Mouse (Mus musculus) lung, postnatal 0 days (tissue): ENCODE results near the gene Gm43518. TPM values are rescaled to one million over a fixed set of nuclear protein-coding genes. Genes with fewer than 3 reads are reported as not detected.

Source experiments
- ATAC-seq: fragments of 200-750 bp; cut with Nextera tagmentation; 2 replicates; pipeline ENCODE4 v1.8.0; 2017; ENCODE audit warnings: moderate library complexity
- DNase-seq: peaks from one replicate; pipeline ENCODE4 v3.0.0-alpha.2; 2016; ENCODE audit warnings: low spot score
- H3K27ac ChIP-seq: fragments of 300-500 bp; sonication (generic); 2 replicates; pipeline ENCODE4 v1.5.1; 2014; ENCODE audit warnings: antibody characterized with exemption, mild to moderate bottlenecking, low read length, mixed read lengths
- H3K27me3 ChIP-seq: fragments of 300-500 bp; sonication (generic); replicated peaks from 2 replicates; pipeline ENCODE4 v1.6.1; 2014; ENCODE audit warnings: low read length, mixed read lengths; ENCODE audit not compliant: insufficient read depth
- H3K36me3 ChIP-seq: fragments of 300-500 bp; sonication (generic); 2 replicates; pipeline ENCODE4 v1.6.1; 2014; ENCODE audit warnings: low read length, mixed read lengths; ENCODE audit not compliant: insufficient read depth
- H3K4me1 ChIP-seq: fragments of 300-500 bp; sonication (generic); 2 replicates; pipeline ENCODE4 v1.6.1; 2014; ENCODE audit warnings: antibody characterized with exemption, low read depth, low read length, mixed read lengths; ENCODE audit not compliant: insufficient read depth
- H3K4me2 ChIP-seq: fragments of 300-500 bp; sonication (generic); replicated peaks from 2 replicates; pipeline ENCODE4 v1.6.1; 2014; ENCODE audit warnings: low read depth, mild to moderate bottlenecking, low read length, moderate library complexity, mixed read lengths
- H3K4me3 ChIP-seq: fragments of 300-500 bp; sonication (generic); 2 replicates; pipeline ENCODE4 v1.5.1; 2014; ENCODE audit warnings: low read depth, low read length
- H3K9ac ChIP-seq: fragments of 300-500 bp; sonication (generic); replicated peaks from 2 replicates; pipeline ENCODE4 v1.6.1; 2014; ENCODE audit warnings: low read depth, mild to moderate bottlenecking
- H3K9me3 ChIP-seq: fragments of 300-500 bp; sonication (generic); 2 replicates; pipeline ENCODE4 v1.6.1; 2016; ENCODE audit warnings: low read length, mixed read lengths
- CTCF ChIP-seq: IDR thresholded peaks from 2 replicates; pipeline ENCODE4 v1.5.1; 2016; ENCODE audit warnings: antibody characterized with exemption, mild to moderate bottlenecking
- EP300 ChIP-seq: IDR thresholded peaks from 2 replicates; pipeline ENCODE4 v1.6.1; 2016; ENCODE audit warnings: antibody characterized with exemption, mild to moderate bottlenecking, control low read depth
- WGBS: fragments of 180-500 bp; shearing (Covaris S2); extraction: QIAGEN DNeasy Blood & Tissue Kit; methylation state at CpG from one replicate; pipeline ENCODE4 v1.1.7; 2014; 5-methylcytosine and 5-hydroxymethylcytosine counted together
- polyA plus RNA-seq: library from polyadenylated mRNA; unstranded; fragments of >200 nt; fragmentation: Nextera tagmentation; extraction: Ambion mirVana; gene quantifications from 2 replicates; pipeline ENCODE4 v1.2.1, GENCODE M21; 2015

The Gm43518 gene
- polyA plus RNA-seq, 1 experiment from 2014 or later = 1.2 TPM

- 55% methylated on average over 5 of the region's 5 CpGs for WGBS
- no peak for DNase-seq
- Histone ChIP-seq H3K4me2 (no peak overlapping the region), H3K4me3 (no peak overlapping the region), H3K9me3 (no peaks in the 10 kb centered on the region), H3K36me3 (no peaks in the 10 kb centered on the region), H3K9ac (no peak overlapping the region), H3K4me1 (peaks cover 22% of the 10 kb centered on the region), H3K27me3 (no peaks in the 10 kb centered on the region), H3K27ac (0 out of 2 replicates have a peak overlapping the region, but pooled peaks have one; percentile 38)
- TF ChIP-seq CTCF = no peak
- TF ChIP-seq EP300 = no peak
- no peak for ATAC-seq
Measured at GRCm38 (mm10) chr5:123978131-123978530, 50.9 kb downstream of the Gm43518 start.

- no peaks in the 10 kb centered on the region for H3K27me3 ChIP-seq
- 69% methylated on average over 18 of the region's 18 CpGs for WGBS
- no peak overlapping the region for H3K4me2 ChIP-seq
- no peak overlapping the region for H3K4me3 ChIP-seq
- no peaks in the 10 kb centered on the region for H3K9me3 ChIP-seq
- H3K9ac ChIP-seq = no peak overlapping the region
- peak overlapping the region; percentile 69 for H3K27ac ChIP-seq
- no peaks in the 10 kb centered on the region for H3K36me3 ChIP-seq
- H3K4me1 ChIP-seq = peaks cover 22% of the 10 kb centered on the region
- TF ChIP-seq EP300 = no peak
- no peak for TF ChIP-seq CTCF
- ATAC-seq (no peak), DNase-seq (no peak)
Measured at GRCm38 (mm10) chr5:123979221-123979979, 52.2 kb downstream of the Gm43518 start.

GRCm38 (mm10) chr5:123979980-123980369 is 52.8 kb downstream of the Gm43518 start:
- no peaks in the 10 kb centered on the region for H3K9me3 ChIP-seq
- H3K4me1 ChIP-seq = peaks cover 20% of the 10 kb centered on the region
- no peaks in the 10 kb centered on the region for H3K36me3 ChIP-seq
- WGBS = 50% methylated on average over 4 of the region's 4 CpGs
- H3K4me2 ChIP-seq = no peak overlapping the region
- H3K4me3 ChIP-seq = no peak overlapping the region
- TF ChIP-seq CTCF (no peak), EP300 (no peak)
- H3K27me3 ChIP-seq = no peaks in the 10 kb centered on the region
- ATAC-seq (no peak), DNase-seq (no peak)
- H3K9ac ChIP-seq = no peak overlapping the region
- H3K27ac ChIP-seq = peak overlapping the region; percentile 59

GRCm38 (mm10) chr5:123980521-123981249 is 53.5 kb downstream of the Gm43518 start:
- TF ChIP-seq EP300 (no peak), CTCF (no peak)
- Histone ChIP-seq H3K9ac (no peak overlapping the region), H3K4me3 (no peak overlapping the region), H3K27me3 (no peaks in the 10 kb centered on the region), H3K9me3 (no peaks in the 10 kb centered on the region), H3K4me2 (no peak overlapping the region), H3K4me1 (peaks cover 16% of the 10 kb centered on the region), H3K36me3 (no peaks in the 10 kb centered on the region), H3K27ac (peak overlapping the region; percentile 59)
- 60% methylated on average over 9 of the region's 9 CpGs for WGBS
- DNase-seq = no peak
- no peak for ATAC-seq

- ATAC-seq = peak; percentile 58
- no peaks in the 10 kb centered on the region for H3K36me3 ChIP-seq
- TF ChIP-seq CTCF (no peak), EP300 (no peak)
- DNase-seq = peak; percentile 72
- no peak overlapping the region for H3K4me2 ChIP-seq
- H3K4me1 ChIP-seq = peaks cover 16% of the 10 kb centered on the region
- WGBS = 52% methylated on average over 6 of the region's 6 CpGs
- H3K27ac ChIP-seq = peak overlapping the region; percentile 59; the same call in 1 of the 2 replicates
- no peaks in the 10 kb centered on the region for H3K27me3 ChIP-seq
- H3K9me3 ChIP-seq = no peaks in the 10 kb centered on the region
- no peak overlapping the region for H3K4me3 ChIP-seq
- no peak overlapping the region for H3K9ac ChIP-seq
Measured at GRCm38 (mm10) chr5:123981250-123981554, 54.0 kb downstream of the Gm43518 start.

- WGBS = 71% methylated on average over 11 of the region's 11 CpGs
- ATAC-seq = no peak
- Histone ChIP-seq H3K9me3 (no peaks in the 10 kb centered on the region), H3K9ac (no peak overlapping the region), H3K4me3 (no peak overlapping the region), H3K4me1 (peaks cover 13% of the 10 kb centered on the region), H3K4me2 (no peak overlapping the region), H3K27ac (no peak overlapping the region), H3K36me3 (no peaks in the 10 kb centered on the region), H3K27me3 (no peaks in the 10 kb centered on the region)
- DNase-seq = no peak
- TF ChIP-seq CTCF (no peak), EP300 (no peak)
Measured at GRCm38 (mm10) chr5:123982838-123983237, 55.6 kb downstream of the Gm43518 start.
